Mouse (Mus musculus) adrenal gland, adult (tissue): Measurements from ENCODE around the gene Fgd2.

Source experiments
- DNase-seq, 2 experiments: peaks; one replicate each; pipeline ENCODE4 v3.0.0; 2022 to 2023; ENCODE audit warnings: low spot score in 1 of 2; ENCODE audit not compliant: inconsistent age in 2 of 2

Gene Fgd2

DNA sequence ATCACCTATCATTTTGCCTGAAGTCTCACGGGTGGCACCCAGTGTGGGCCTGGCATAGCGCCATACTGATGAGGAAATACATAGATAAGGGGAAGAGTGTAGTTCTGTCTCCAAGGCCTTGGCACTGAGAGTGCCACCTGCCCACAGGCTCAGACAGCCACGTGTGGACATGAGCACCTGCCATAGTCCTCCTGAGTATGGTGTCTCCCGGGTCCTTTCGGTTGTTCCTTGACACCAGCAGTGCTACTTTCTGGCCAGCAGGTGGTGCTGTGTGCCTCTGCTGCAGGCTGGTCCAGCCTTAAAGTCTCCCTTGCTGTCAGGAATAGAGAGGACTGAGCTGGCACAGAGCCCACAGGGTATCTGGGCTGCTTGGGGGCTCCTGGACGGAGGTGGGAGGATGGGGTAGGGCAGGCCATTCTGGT, 36.1 kb downstream of the Fgd2 start:
- peak; percentile 88 to 95 for DNase-seq

DNA sequence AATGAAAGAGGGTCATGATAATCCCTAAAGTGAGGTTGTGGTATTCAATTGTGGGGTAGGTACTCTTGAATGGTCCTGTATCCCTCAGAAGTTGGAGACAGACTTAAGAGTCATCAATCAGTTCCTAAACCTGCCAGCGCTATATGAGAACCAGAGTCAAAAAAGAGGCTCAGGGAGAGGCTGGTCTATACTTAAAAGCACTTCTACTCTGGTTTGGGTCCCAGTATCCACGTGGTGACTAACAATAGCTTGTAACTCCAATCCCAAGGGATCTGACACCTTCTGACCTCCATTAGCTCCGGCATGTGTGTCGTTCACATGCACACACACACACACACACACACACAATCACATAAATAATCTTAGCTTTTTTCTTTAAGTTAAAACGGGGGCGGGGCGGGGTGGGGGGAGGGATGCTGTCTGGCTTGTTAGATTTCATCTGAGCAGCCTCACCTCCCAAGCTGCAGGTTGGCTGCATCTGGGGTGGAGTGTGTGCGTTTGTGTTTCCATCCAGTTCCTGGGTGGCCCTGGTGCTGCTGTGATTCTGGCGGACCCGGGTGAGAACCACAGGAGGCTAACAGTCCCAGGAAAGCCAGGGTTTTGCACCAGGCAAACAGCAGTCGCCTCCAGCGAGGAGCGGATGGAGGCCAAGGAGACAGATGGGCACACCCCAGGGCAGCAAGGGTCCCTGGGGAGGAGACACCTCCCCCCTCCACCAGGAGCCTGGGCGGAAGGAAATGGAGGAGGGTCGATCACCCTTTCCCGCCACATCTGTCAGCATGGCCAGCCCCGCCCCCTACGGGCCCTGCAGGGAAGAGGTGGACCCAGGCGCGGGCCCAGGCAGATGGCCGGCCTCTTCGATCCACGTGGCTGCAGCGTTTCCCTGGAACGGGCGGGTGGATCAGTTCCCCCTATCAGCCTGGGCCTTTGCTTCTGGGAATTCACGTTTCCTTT, 37.0 kb downstream of the Fgd2 start:
- peak; percentile 94 to 97 for DNase-seq

DNA sequence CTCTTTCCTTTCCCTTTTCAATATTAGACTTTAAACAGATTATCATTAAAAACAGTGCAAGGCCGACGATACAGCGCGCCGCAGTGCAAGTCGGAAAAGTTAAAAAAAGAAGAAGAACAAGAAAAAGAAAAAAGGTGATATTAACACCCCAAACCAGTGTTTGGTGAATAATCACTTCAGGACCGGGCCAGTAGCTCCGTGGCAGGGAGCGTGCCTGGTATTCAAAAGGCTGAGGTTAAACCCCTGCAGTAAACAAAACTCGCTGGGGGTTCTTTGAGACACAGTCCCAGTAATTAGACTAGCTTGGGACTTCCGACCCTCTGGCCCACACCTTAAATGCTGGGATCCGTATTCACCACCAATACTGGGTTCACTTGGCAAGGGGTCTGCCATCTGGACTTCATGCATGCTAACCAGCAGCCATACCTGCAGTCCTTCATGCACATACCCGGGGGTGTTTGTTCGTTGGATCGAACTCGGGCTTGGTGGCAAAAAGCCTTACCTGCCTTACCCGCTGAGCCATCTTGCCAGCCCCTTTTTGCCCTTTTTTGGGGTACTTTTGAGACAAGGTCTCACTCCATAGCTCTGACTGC, 37.8 kb downstream of the Fgd2 start:
- peak in 1 of 2 experiments; percentile 26 for DNase-seq

DNA sequence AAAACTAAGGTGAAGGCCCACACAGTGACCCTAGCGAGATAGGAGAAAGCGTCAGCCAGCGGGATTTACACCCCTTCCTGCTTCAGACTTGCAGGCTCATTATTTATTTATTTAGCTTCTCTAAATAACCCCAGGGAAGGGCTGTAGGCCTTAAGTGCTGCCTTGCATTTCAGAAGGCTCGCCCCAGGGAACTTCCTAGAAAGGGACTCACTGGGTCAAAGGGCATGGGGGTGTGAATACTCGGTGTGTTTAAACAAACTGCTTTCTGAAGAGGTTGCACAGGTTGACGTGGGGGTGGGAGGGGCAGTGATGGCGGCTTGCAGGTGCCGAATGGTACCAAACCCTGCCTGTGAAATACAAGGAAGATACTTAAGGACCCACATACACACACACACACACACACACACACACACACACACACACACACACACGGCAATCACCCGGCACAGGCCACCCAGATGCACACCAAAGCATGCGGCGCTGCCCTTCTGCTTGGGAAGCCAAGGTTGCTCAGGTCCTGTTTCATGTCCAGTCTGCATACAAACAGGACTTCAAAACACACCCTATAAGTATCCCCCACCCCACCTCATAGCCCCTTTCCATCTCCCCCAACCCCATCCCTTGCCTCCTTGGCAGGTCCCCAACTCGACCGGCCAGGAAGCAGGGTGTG, 38.7 kb downstream of the Fgd2 start:
- peak; percentile 29 to 55 for DNase-seq

DNA sequence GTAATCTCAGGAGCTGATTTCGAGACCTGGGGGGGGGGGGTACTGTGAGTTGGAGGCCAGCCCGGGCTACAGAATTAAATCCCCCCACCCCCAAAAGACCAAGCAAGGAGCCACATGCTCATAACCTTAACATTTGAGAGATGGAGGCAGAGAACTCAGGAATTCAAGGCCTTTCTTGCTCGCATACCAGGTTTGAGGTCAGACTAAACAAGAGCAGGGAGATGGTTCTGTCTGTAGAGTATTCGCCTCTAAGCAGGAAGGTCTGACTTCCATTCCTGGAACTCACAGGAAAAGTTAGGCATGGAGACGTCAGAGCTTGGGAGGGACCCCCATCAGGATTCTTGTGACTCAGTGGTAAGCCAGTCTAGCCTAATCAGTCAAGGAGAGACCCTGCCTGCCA, 39.3 kb downstream of the Fgd2 start:
- peak in 1 of 2 experiments; percentile 63 for DNase-seq

DNA sequence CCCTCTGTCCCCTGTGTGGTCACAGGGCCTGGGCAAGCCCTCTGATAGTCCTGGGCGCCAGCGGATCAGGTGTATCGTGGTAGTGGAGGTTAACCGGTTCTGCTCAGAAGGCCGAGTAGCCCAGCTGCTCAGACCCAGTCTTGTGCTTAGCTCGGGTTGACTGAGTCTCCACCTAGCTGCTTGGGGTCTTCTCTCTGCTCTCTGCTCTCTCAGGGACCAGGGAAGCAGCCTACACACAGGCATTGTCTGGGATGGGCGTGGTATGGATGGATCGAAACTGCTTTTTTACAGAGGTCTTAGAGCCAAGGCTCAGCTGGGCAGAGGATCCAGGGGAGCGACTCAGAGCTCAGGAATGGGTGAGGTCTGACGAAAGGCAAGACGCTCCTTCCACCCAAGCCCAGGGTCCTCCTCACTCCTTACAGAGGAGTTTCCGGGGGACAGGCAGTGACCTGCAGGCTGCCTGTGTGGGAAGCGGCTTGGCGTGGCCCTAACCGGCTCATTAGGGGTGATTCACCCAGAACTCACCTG, 41.1 kb downstream of the Fgd2 start:
- no peak for DNase-seq

DNA sequence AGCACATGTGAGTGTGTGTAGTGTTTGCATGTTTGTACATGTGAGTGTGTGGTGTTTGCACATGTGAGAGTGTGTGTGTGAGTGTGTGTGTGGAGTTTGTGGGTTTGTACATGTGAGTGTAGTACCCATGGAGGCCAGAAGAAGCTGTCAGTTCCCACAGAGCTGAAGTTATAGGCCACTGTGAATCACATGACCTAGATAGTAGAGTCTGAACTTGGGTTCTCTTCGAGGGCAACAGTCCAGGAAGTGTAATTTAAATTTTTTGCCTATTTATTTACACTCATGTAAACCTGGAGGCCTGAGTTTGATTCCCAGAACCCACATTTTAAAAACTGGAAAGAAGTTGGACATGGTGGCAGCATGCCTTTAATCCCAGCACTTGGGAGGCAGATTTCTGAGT, 42.5 kb downstream of the Fgd2 start:
- DNase-seq: no peak

DNA sequence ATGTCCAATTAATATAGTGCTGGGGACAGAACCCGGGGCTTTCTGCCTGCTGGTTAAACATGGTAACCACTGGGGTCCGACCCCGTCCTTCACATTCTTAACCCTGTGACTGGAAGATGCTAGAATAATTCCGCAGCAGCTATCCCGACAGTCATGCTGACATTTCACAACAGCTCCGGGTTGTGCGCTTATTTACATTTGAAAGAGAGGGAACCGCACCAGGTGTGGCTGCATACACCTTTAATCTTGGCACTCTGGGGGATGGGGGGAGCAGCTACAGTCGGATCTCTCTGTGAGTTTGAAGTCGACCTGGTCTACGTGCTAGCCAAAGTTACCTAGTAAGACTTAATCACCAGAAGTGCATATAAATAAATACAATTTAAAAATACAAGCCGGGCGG, 44.8 kb downstream of the Fgd2 start:
- DNase-seq: no peak

DNA sequence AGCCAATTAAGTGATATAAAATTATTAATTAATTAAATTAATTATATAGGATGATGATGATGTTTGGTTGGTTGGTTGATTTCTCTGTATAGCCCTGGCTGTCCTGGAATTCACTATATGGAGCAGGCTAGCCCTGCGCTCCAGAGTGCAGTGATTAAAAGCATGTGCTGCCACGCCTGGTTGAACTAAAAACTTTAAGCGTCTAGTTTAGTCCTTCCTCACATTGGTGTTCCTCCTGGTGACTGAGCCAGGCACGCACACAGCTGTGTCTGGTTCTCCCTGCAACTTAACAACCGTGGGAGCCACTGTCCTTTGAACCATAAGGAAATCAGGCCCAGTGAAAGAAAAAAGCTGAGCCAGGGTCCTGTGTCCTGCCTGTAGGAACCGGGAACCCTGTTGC, 45.4 kb downstream of the Fgd2 start:
- DNase-seq: no peak

DNA sequence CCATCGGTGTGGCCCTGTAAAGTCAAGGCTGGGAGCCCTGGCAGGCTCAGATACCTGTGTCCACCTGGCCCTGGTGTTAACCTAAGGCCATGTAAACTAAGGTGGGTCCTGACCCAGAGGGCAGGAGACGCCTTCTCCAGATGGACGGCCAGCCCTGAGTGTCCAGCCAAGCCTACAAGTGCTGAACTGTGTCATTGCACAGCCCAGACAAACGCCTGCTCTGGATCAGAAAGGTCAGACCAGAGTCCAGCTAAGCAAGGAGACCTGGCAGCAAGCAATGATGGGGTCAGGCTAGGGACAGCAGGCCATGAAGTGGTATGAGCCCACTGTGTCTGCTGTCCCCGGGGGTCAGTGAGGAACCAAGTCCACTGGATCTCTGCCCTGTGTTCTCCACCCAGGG, 46.7 kb downstream of the Fgd2 start:
- DNase-seq: no peak

DNA sequence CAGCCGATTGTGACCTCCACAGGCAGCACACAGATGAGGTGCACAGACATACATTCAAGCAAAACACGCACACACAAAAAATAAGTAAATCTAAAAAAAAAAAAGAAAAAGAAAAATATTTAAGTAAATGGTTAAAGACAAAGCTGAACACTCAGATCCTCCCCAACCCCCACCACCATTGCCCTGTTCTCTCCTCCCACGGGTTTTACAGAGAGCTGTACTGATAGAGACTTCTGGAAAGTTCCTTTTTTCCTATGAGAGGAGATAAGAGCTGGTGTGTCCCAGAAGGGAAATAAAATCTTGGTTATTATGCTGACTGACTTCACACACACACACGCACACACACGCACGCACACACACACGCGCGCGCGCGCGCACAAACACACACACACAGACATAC, 47.6 kb downstream of the Fgd2 start:
- no peak for DNase-seq

DNA sequence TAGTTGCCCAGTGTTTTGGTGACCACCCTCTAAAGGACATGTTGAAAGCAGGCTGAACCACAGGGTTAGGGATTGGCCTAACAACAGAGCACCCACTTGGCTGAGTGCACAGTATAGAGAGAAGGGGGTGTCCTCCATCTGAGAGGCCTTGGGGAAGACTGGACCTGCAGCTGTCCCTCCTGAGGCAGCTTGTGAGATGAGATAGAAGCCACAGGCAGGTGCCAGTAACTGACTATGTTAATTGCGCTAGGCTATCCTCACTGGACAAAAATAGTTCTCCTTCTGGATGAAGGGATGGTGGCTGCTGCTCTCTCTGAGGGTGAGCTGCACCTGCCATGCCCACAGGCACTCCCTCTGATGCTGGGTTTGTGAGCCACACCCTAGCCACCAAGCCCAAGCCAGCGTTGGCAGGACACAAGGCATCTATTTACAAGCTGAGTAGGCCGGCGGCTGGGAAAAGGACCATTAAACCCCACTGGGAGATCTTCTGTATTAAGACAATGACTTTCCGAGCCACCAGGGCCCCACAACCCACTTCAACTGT, 49.2 kb downstream of the Fgd2 start:
- peak in 1 of 2 experiments; percentile 36 for DNase-seq

DNA sequence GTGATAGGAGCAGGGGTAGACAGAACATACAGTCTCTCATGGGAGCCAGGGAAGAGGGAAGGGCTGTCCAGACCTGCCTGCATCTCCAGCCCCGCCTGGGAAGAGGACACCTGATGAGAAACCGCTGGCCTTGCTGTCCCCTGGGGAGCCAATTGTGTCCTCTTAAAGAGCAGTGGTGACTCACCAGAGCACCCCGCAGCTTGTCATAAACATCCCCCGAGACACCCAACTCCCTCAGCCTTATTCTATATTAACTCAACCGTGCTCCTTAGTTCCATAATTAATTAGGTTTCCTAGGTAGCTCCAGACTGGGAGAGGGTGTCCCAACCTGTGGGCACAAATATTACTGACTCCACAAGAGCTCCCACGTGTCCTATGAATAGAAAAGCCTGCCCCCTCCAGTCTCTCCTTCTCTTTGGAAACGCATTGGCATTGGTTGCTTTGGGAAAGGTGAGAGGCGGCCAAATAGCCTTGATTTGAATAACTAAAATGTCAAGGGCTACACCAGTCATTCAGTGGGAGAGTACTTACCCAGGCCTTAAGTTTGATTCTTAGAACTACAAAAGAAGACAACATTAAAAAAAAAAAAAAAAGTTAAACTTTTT, 51.2 kb downstream of the Fgd2 start:
- DNase-seq: peak; percentile 84 to 95

DNA sequence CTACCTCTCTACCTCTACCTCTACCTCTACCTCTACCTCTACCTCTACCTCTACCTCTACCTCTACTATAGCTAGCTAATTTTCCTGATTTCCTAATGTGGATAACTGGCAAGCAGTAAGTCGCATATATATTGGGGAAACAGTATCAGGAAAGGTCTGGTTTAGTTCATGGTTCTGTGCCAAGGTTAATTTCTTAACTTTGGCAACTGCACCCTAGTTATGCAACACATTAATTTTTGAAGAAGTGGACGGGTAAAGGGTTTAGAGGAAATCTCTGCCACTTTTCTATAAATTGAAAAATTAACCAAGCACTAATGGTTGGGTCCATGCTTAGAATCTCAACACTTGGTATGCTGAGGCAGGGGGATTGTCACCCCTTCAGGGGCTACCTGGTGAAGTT, 53.9 kb downstream of the Fgd2 start:
- DNase-seq: peak in 1 of 2 experiments; percentile 90

DNA sequence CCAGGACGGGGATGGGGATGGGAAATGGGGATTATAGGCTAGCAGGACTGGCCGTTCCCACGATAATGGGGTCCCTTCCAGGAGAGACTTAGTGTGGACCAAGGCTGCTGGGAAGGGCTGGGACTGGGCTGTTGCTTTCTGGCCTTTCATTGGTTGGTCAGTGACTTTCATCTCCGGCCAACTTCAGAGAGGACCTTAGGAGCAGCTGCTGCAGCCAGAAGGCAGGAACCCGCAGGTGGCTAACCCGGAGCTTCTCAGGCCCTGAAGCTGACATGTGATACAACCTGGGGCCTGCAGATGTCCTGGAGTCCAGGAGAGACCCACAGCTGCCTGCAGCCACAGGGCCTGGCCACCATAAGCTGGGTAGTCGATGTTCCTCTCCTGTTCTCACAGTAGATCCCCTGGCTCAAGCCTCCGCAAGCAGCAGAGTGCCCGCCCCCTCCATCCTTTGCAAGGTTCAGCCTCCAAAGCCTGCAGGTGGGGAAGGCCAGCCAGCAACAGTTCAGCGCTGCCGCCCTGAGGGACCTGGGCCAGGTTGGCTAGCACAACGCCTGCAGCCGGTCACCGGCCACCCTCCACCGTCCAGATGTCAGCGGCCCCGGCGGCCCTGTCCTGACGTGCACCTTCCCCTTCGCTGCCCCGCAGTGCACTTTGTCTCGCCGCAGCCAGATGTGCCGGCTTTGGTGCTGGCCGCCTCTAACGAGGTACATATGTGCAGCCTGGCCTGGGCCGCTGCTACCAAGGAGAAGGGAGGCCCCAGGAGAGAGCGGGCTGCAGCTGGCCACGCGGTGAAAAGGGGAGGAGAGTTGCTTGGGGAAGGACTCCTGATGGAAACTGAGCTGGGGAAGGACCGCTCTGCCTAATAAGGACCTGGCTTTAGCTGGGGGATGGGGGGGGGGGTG, 55.3 kb downstream of the Fgd2 start:
- DNase-seq: peak; percentile 76 to 90

DNA sequence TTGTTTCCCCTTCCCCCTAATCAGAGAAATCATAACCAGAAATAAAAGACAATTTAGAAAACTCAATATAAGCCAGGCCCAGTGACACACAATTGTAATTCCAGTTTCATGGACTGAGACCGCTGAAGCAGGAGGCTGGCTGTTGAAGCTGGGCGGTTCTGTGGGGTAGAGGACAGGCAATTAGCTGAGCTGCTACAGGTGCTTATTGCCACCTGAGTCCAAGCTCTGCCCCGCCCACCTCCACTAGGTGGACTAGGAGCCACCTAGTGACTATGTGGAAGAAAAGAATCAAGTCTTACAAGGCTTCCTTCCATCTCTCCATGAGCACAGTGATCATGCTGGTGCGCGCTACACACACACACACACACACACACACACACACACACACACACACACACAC, 56.0 kb downstream of the Fgd2 start:
- DNase-seq: peak in 1 of 2 experiments; percentile 58

DNA sequence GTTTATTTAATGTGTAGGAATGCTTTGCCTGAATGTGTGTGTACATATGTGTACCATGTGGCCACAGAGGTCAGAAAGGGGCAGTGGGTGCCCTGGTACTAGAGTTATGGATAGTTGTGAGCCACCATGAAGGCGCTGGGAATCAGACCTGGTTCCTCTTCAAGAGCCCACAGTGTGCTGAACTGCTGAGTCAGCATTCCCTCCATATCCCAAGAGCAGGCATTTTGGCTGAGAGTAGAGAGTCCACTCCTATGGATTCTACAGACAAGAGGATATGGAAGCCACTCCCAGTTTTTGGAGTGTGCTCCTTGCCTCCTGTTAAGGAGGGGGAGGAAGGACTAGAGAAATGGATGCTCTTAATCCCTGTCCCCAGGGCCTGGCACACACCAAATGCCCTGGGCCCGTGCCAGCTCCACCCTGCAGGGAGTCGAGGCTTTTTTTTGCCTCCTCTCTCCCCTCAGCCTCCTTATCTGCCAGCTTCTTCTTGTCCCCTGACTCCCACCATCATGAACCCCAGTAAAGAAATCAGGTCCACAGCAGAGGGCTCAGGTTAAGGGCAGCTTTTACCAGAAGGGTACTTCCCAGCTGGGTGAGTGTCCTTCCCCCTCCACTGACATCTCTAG, 58.2 kb downstream of the Fgd2 start:
- DNase-seq: peak in 1 of 2 experiments; percentile 60

DNA sequence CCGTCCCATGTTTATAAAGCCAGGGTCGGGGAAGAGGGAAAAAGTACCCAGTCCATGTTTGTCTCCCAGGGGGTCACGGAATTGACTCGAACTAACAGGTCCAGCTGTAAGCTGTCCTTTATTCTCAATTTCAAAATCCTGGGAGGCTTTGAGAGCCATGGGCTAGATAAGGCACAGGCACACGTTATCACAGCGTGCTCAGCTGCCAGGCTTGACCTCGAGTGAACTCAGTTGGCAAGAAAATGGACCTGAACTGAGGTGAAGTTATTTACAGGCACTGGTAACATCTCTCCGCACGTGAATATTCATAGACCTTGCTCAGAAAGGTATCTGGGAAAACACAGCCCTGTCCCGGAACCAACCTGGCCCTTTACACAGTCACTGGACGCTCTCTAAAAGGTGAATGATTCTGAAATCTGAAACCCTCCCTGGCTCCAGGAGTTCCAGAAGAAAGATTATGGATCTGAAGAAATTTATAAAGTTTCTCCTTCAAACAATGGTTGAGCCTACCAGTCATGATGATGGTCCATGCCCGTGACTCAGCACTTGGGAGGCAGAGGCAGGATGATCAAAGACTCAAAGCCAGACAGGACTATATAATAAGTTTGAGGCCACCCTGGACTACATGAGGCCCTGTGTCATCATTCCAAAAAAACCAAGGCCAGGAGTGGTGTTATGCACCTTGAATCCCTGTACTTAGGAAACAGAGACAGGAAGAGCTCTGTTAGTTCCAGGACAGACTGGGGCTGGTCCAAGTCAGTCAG, 59.4 kb downstream of the Fgd2 start:
- DNase-seq: peak in 1 of 2 experiments; percentile 74

DNA sequence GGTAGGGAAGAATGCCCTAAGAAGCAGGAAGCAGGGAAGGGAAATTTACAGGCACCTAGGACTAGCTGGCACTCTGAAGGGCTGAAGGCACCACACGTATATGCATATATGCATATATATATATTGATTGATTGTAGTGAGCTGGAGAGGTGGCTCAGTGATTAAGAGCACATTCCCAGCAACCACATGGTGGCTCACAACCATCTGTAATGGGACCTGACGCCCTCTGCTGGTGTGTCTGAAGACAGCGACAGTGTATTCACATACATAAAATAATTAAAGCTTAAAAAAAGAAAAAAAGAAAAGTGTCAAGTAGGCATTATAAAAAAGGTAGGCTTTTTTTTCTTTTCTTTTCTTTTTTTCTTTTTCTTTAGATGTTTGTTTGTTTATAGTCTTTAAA, 60.6 kb downstream of the Fgd2 start:
- no peak for DNase-seq
